Mouse (Mus musculus) spleen, adult 18-20 months (tissue): ENCODE data around the gene Alpk1.

Source experiments
- DNase-seq, 2 experiments: peaks; one replicate each; pipeline ENCODE4 v3.0.0; 2022; ENCODE audit warnings: mixed read lengths in 2 of 2

Gene Alpk1

DNA sequence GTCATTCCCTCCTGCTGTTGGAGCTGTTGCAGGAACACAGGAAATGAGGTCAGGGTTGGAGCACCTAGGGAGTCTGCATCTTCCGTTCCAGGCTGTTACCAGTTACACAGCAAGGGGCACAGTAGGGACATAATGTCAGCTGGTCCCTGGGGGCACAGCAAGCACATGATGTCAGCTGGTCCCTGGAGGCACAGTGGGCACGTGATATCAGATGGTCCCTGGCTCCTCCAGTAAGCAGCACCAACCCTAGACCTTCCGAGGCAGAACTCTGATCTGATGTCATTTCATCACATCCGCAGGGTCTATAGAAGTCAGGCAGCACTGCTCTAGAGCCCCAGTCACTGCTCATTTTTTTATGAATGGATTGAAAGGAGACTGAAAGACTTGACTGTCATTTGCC, 89.1 kb downstream of the Alpk1 start:
- DNase-seq: no peak

- no peak for DNase-seq
These were observed 100.6 kb downstream of the Alpk1 start for GRCm38 (mm10) chr3:127679703-127680102.

GRCm38 (mm10) chr3:127661646-127662531, 118.4 kb downstream of the Alpk1 start:
- DNase-seq: no peak

GRCm38 (mm10) chr3:127660712-127661111, 119.6 kb downstream of the Alpk1 start:
- no peak for DNase-seq

DNA sequence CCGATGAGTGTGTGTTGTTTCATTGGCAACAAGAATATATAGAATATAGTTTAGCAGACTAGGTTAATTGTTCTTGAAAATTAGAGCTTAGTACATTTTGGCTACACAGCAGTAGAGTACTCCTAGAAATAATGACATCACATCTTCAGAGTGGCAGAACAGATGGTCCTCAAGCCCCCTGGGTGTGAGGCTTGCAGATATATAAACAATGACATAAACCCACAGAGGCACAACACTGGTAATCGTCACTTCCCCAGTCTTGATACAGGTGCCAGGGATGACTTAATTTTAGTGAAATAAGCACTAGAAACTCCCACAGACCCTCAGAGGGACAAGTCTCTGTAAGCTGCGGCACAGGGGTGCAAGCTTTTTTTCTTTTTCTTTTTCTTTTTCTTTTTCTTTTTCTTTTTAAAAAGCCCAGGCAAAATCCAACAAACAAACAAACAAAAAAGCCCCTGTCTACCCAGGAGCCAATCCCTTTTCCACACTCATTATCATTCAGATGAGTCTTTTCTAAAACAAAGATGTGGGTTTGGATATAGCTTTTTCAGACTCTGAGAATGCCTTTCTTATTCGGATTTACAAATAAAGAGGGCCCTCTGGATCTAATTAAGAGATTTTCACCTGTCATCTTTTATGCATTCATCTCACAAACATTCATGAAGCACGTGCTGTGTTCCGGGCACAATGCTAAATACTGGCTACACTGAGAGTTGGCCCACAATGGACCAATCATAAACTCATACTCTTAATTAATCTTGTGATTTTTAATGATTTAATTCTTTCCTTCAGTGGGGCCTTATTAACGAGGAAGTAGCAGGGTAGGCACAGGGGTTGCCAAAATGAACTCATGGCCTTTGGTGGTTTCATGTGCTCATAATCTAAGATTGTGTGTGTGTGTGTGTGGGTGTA, 128.3 kb downstream of the Alpk1 start:
- DNase-seq: no peak

GRCm38 (mm10) chr3:127646156-127646825, 134.0 kb downstream of the Alpk1 start:
- no peak for DNase-seq

DNA sequence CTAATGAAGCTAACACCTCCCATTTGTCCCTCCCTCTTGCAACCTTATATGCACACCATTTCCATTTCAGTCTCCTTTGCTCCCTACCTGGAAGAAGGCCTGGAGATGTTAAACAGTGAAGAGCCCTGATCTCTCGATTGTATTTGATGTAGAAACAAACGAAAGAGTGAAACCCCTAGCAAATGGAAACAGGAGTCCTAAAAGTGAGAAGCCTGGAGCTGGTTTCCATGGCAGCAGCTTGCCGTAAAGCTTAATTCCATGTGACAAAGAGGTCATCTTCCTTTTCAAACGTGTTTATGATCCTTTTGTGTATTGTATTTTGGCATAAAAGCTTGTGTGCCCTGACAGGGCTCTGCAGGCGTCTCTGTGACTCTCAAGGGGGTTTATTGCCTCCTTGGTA, 138.1 kb downstream of the Alpk1 start:
- DNase-seq: no peak

GRCm38 (mm10) chr3:127640762-127641700, 139.3 kb downstream of the Alpk1 start:
- DNase-seq: no peak

DNA sequence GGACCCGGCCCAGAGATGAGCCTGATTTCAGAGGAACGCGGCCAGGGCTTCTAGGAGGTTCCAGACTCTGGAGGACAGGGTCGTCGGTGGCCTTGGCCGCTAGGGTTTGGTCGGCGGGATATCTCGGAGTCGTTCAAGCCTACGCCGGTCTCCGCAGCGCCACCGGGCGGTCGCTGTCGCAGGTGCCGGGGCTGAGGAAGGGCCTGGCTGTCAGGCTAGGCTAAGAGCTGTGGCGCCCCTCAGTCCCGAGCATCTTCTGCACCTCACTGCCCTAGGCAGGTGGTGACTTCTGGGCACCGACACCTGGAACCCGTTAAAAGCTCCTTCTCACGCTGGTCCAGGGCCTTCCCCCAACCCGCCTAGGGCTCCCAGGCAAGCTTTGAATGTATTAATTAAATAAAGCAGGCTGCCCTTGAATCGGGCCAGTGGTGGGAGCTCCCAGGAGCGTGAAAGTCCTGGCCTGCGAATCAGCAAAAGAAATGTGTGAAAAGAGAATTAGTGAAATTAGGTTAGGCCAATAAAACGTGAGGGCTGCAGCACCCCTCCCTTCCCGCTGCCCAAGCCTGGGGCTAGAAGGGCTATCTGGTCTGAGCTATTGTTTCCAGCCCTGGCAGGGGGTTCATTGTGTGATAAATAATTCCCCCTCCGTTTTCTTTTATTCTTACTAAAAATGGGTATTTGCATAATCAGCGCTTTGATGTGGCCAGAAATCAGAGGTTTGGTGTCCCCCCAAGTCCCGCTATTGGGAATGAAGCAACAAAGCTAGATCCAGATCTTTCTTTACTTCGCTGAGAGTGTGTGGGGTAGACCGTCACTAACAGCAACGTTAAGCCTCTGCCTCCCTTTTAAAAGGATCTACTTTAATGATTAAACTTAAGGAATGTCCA, 140.2 kb downstream of the Alpk1 start:
- no peak for DNase-seq

DNA sequence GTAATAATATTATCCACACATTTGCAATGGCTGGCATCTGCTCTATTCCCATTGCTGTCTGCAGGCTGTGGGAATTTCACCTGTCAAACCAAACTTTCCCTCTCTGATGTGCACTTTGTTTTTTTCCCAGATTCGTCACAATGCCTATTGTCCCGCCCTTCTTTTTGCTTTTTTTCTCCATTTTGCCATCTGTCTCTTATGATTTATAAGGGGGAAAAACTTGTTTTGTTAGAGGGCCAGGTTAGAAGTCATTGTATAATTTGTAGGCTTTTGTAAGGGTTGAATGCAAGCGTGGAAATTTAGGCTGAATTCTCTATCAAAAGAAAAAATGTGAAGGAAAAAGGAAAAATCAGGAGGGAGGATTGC, 145.4 kb downstream of the Alpk1 start:
- no peak for DNase-seq

DNA sequence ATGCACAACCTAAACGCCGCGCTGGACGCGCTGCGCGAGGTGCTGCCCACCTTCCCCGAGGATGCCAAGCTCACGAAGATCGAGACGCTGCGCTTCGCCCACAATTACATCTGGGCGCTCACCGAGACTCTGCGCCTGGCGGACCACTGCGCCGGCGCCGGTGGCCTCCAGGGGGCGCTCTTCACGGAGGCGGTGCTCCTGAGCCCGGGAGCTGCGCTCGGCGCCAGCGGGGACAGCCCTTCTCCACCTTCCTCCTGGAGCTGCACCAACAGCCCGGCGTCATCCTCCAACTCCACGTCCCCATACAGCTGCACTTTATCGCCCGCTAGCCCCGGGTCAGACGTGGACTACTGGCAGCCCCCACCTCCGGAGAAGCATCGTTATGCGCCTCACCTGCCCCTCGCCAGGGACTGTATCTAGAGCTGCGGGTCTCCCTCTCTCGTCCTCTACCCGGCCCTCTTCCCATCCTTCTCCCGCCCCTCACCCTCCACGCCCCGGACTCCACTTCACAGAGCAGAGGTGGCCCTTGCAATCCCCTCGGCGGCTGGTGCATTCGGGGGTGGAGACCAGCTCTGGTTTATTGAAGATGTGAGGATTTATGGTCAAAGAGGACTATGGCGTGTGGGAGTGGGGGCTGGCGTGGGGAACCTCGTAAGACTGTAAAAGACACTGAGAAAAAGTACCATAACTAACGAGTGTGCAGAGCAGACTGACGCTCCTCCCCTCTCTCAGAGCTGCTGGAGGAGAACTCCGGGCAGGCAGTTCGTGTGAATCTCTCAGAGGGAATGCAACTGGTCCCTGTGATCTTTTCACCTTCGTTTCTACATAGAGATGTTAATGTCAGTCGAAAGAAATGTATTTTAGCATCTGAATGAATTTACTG, 146.0 kb downstream of the Alpk1 start:
- peak; percentile 38 to 77 for DNase-seq

GRCm38 (mm10) chr3:127633080-127634032, 147.0 kb downstream of the Alpk1 start, which contains the start of gene Neurog2:
Gene Neurog2 (plus strand): TSS chr3:127633135.
- no peak for DNase-seq

DNA sequence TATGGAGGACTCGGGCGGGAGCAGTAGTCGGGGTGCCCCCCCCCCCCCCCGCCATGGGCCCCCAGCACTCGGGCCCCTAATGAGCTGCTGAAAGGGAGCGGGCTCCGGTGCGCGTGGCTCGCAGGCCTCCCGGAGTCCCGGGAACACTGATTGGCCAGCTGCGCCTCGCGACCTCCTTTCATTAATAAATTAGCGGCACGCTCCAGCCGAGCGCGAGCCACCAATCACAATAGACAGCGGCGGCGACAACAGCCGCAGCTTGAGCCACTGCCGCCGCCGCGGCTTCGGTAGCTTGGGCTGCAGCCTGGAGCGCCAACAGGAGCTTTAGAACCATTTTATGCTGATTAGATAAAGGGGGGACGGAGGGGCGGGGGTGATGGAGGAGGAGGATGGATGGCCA, 147.8 kb downstream of the Alpk1 start:
- DNase-seq: no peak

DNA sequence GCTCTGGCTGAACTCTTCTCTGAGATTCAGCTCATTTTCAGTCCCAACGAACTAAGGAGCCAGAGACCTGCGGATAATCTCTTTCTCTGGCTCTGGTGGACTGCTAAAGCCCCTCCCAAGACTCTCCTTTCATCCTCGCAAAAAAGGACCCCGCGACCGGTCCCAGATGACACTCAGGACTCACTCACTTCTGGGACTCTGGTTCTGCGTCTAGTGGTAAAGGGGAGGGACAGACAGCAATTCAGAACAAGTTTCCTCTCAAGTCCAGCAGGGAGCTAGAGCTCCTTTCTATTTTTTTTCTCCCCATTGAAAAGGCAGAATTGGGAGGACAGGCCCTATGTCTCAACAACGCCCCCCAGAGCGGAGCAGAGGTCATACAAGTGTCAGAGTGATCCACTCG, 148.7 kb downstream of the Alpk1 start:
- DNase-seq: no peak

DNA sequence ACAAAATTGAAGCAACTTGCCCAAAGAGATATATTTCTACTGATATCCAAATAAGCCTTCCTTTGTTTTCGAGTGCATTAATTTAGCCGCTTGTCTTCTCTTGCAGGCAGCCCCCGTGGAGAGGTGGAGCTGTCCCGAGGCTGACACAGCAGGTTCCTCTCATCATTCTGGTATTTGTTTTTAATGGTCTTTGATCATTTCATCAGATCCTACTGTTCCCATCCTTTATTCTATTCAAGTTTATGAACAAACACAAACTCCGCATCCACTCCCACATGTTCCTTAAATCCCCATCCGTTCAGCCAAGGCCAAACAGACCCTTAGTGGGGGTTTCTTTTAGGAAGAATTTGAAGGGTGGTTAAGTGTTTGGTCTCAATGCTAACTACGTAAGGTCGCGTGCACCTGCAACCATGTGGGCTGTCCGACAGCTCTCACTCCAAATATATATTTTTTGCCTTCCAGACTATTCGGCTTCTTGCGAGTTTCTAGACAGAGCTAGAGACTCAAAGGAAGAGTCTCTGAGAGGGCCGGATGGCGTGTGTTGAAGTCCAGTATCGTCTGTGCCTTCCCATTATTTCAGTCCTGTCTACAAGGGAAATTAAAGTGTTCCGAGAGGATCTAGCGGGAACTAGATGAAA, 149.5 kb downstream of the Alpk1 start:
- no peak for DNase-seq

GRCm38 (mm10) chr3:127630190-127630589, 150.1 kb downstream of the Alpk1 start:
- no peak for DNase-seq

DNA sequence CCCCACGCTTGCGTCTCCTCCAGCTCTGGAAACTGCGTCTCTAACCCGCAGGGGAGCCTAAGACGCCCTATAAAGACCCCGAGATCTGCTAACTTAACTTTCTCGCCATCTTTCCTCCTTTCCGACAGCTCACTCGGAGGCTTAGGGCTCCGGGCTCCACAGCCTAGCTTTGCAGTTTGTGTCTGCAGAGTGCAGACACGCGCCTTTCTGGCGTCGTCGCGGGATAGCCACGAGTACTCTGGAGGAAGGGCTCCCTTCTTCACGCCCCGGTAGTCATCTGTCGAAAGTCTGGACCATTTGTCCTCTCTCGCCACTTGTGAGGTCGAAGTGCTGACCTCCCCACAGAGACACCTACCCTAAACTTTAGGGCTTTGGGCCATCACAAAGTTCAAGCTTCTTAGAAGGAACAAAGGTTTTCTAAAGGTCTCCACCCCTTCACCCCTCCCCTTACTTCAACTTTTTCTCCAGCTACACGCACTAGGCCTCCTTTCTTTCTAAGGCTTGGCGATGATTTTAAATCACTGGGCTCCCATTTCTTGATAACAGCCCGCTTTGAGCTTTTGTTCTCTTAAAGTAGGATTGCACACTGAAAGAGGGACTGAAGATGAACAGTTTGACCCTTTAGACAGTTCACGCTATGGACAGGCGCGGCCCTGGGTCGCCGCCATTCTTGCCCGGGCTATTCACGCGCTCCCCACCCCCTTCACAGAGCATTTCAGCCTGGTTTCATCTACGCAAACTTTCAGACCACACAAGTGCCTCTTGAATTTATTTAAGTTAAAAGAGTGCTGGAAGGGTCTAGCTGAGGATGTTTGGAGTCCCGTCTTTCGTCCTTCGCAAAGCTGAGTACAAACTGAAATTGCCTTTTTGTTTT, 151.8 kb downstream of the Alpk1 start:
- DNase-seq: no peak
